Comparison of ENCODE assay signal across 31 mouse cellular contexts in the genomic region with DNA sequence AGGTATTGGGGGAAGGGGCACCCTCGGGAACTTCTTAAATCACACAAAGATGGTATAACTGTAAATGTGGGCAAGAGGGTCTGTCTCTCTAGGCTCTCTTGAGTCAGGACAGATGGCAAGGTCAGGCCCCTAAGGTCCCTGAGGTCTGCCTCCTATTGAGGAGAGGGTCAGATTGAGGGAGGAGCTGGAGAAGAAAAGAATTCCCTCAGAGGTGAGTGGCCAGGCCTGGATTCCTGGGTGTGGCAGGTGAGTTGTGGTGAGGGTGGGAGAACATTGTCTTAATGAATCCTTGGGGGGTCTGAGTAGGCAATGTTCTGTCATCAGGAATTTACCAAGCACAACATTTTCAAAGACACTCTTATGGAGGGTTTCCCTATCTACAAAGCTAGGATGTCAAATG. TPM values are rescaled to one million over a fixed set of nuclear protein-coding genes. Genes with fewer than 3 reads are reported as not detected.
"Had no signal": no experiment of that assay in that cellular context is flagged by ENCODE, and none has a peak within 500 bp of the region (broad histone marks: within the 10 kb centered on the region; RNA-seq: fewer than 3 reads in every experiment).

No protein-coding gene starts in this region.

- DNase-seq: gastrocnemius, adult 2 months; gastrocnemius, postnatal 10 days; gastrocnemius, postnatal 25 days; heart, adult 11 months; heart, adult 2 months; heart, postnatal 14 days; heart, postnatal 36 days; kidney, adult 11 months; kidney, adult 2 months; kidney, adult 9 months; kidney, postnatal 14 days; kidney, postnatal 36 days; layer of hippocampus, adult 9-11 months; layer of hippocampus, postnatal 36 days; left cerebral cortex, postnatal 4 days had no signal

- H3K4me3 ChIP-seq: gastrocnemius, adult 2 months; heart, adult 2 months; heart, embryonic 13.5 days; heart, embryonic 15.5 days; hindbrain, embryonic 13.5 days; hindbrain, embryonic 15.5 days; kidney, embryonic 15.5 days; limb, embryonic 13.5 days; limb, embryonic 15.5 days; liver, embryonic 12.5 days had no signal

- H3K9ac ChIP-seq: heart, embryonic 13.5 days; heart, embryonic 15.5 days; hindbrain, embryonic 13.5 days; hindbrain, embryonic 15.5 days; kidney, embryonic 15.5 days; limb, embryonic 13.5 days; limb, embryonic 15.5 days; liver, embryonic 12.5 days; liver, embryonic 14.5 days had no signal

- H3K27ac ChIP-seq: gastrocnemius, adult 2 months; heart, adult 2 months; heart, embryonic 13.5 days; heart, embryonic 15.5 days; hindbrain, embryonic 13.5 days; hindbrain, embryonic 15.5 days; hindbrain, postnatal 0 days; kidney, embryonic 15.5 days; kidney, postnatal 0 days; limb, embryonic 13.5 days; limb, embryonic 15.5 days; liver, embryonic 12.5 days; liver, embryonic 14.5 days had no signal

- H3K27me3 ChIP-seq: hindbrain, embryonic 15.5 days had no signal

- H3K36me3 ChIP-seq: heart, embryonic 13.5 days; heart, embryonic 15.5 days; hindbrain, embryonic 13.5 days; hindbrain, embryonic 15.5 days; kidney, embryonic 15.5 days; limb, embryonic 13.5 days; limb, embryonic 15.5 days; liver, embryonic 12.5 days had no signal

- H3K9me3 ChIP-seq: heart, embryonic 13.5 days; heart, embryonic 15.5 days; hindbrain, embryonic 13.5 days; hindbrain, embryonic 15.5 days; kidney, embryonic 15.5 days; limb, embryonic 13.5 days; limb, embryonic 15.5 days; liver, embryonic 12.5 days had no signal

RNA-seq across cellular contexts. Expression of gene Nhlh2, which starts 10.7 kb away (rescaled TPM):
- total RNA-seq: gastrocnemius, adult 2 months; gastrocnemius, postnatal 10 days; gastrocnemius, postnatal 25 days; heart, adult 2 months; heart, postnatal 14 days; heart, postnatal 36 days; hematopoietic stem cell, adult 5-6 weeks; liver, adult 2 months had no signal
- polyA plus RNA-seq: gonadal fat pad, adult 2 months; heart, adult 2 months; heart, embryonic 13.5 days; heart, embryonic 15.5 days; heart, postnatal 0 days; kidney, adult 2 months; kidney, embryonic 15.5 days; kidney, postnatal 0 days; liver, adult 2 months; liver, embryonic 12.5 days; liver, embryonic 14.5 days; liver, embryonic 16.5 days had no signal
